Mouse (Mus musculus) thymus, adult 2 months (tissue): ENCODE data around the gene Ear1.
"Not testable (repeated sequence)": the region's sequence is repeated elsewhere in the genome, so short reads cannot be mapped to it uniquely, and the experiment has no call there.

Experiments
- CTCF ChIP-seq: fragments of 200-500 bp; IDR thresholded peaks from 2 replicates; pipeline ENCODE4 v1.5.1; 2012; ENCODE audit warnings: mild to moderate bottlenecking, control low read depth, low read length, moderate library complexity, borderline replicate concordance; ENCODE audit not compliant: control insufficient read depth, poor library complexity, insufficient read depth; ENCODE audit errors: extremely low read depth
- POLR2A ChIP-seq: fragments of 200-500 bp; IDR thresholded peaks from 2 replicates; pipeline ENCODE4 v1.6.1; 2012; ENCODE audit warnings: mild to moderate bottlenecking, low read length, control low read depth, moderate library complexity; ENCODE audit not compliant: control insufficient read depth, poor library complexity, insufficient read depth; ENCODE audit errors: extremely low read depth

GRCm38 (mm10) chr14:43877789-43878188 is 2.5 kb upstream of the Ear1 start:
- TF ChIP-seq CTCF, POLR2A: not testable (repeated sequence)
